Mouse (Mus musculus) ES-Bruce4 (cell line): ENCODE measurements around the gene Ugt2b1.
"Not testable (repeated sequence)": the region's sequence is repeated elsewhere in the genome, so short reads cannot be mapped to it uniquely, and the experiment has no call there.

Source experiments
- CTCF ChIP-seq: IDR thresholded peaks from one replicate; pipeline ENCODE4 v1.8.1; 2011; ENCODE audit warnings: low read depth, low read length
- EP300 ChIP-seq: IDR thresholded peaks from 2 replicates; pipeline ENCODE4 v1.6.1; 2011; ENCODE audit warnings: low read depth, low read length; ENCODE audit not compliant: insufficient read depth

DNA sequence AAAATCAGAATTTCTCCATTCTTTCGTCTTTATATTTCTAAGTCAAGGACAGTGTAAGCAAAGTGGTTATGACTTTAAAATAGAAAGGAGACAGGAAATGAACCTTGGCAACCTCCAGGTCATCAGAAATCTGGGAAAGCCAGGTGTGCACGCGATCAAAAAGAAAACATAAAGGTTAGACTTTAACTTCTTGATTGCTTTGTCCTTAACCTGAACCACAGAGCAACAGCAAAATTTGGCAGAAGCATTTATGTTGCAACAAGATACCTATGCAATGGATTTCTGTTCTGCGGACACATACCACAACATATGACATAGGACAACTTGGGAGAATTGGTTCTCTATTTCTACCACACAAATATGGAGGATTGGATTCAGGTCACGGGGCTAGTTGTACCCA lies 40.9 kb upstream of the Ugt2b1 start:
- not testable (repeated sequence) for TF ChIP-seq CTCF, EP300
